Mouse (Mus musculus): ENCODE data around the gene Tmem238. TPM values are rescaled to one million over a fixed set of nuclear protein-coding genes. Genes with fewer than 3 reads are reported as not detected.
"Not testable (repeated sequence)": the region's sequence is repeated elsewhere in the genome, so short reads cannot be mapped to it uniquely, and the experiment has no call there.

Tmem238 gene
- polyA plus RNA-seq, 1 experiment, result 4.3 TPM

GRCm38 (mm10) chr7:4813105-4813791 is 23.8 kb upstream of the Tmem238 start:
- no peak for TF ChIP-seq POLR2A (IDR thresholded peaks at IDR 0.05; ENCODE audit: low read depth, low read length)
- TF ChIP-seq CTCF (IDR thresholded peaks at IDR 0.05; ENCODE audit: borderline replicate concordance, insufficient read depth, low read length), result no peak
- Histone ChIP-seq H3K4me1 (ENCODE audit: control insufficient read depth, insufficient read depth, low read length) (peaks cover 7% of the 10 kb centered on the region; the same call in 1 of the 2 replicates), H3K27ac (ENCODE audit: insufficient read depth, low read length) (peak overlapping the region; percentile 53; the same call in 1 of the 2 replicates), H3K4me3 (ENCODE audit: insufficient read depth, low read length) (peak overlapping the region; percentile 62)

GRCm38 (mm10) chr7:4812303-4813104 is 23.0 kb upstream of the Tmem238 start, which contains the start of gene Ube2s:
Gene Ube2s (minus strand): TSS chr7:4812590.
- TF ChIP-seq CTCF (IDR thresholded peaks at IDR 0.05; ENCODE audit: borderline replicate concordance, insufficient read depth, low read length) (no peak), POLR2A (IDR thresholded peaks at IDR 0.05; ENCODE audit: low read depth, low read length) (peak; percentile 85)
- Histone ChIP-seq H3K4me3 (ENCODE audit: insufficient read depth, low read length) (peak within 1 kb of the TSS; percentile 93), H3K4me1 (ENCODE audit: control insufficient read depth, insufficient read depth, low read length) (peaks cover 7% of the 10 kb centered on the region; the same call in 1 of the 2 replicates), H3K27ac (ENCODE audit: insufficient read depth, low read length) (peak within 1 kb of the TSS; percentile 86)

DNA sequence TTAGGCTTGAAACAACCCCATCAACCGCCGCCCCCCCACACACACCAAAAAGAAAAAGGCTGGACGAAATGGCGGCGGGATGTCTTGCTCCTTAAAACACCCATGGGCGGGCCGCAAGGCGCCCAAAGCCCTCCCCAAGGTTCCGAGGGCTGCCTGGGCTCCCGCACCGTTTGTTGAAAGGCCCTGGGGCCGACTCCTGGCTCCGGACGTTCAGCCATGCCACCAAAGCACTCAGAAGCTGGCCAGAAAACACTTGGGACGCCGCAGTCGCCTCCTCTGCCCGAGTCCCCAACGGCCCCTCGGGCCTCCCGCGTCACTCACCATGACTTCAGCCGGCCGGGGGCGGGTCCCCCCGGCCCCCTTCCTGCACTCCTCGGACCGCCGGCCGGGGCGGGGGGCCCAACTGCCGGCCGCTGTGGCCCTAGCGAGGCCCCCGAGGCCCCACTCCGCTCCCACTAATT is 22.4 kb upstream of the Tmem238 start:
- TF ChIP-seq POLR2A (IDR thresholded peaks at IDR 0.05; ENCODE audit: low read depth, low read length), result 0 out of 2 replicates have a peak, but pooled peaks have one; percentile 2
- TF ChIP-seq CTCF (IDR thresholded peaks at IDR 0.05; ENCODE audit: borderline replicate concordance, insufficient read depth, low read length), result no peak
- Histone ChIP-seq H3K4me3 (ENCODE audit: insufficient read depth, low read length) (peak overlapping the region; percentile 93), H3K4me1 (ENCODE audit: control insufficient read depth, insufficient read depth, low read length) (peaks cover 10% of the 10 kb centered on the region; the same call in 1 of the 2 replicates), H3K27ac (ENCODE audit: insufficient read depth, low read length) (peak overlapping the region; percentile 20)

GRCm38 (mm10) chr7:4811131-4811530 is 21.7 kb upstream of the Tmem238 start:
- H3K27ac ChIP-seq (ENCODE audit: insufficient read depth, low read length), result not testable (repeated sequence)
- peaks cover 10% of the 10 kb centered on the region; the same call in 1 of the 2 replicates for H3K4me1 ChIP-seq (ENCODE audit: control insufficient read depth, insufficient read depth, low read length)
- peak overlapping the region; percentile 93 for H3K4me3 ChIP-seq (ENCODE audit: insufficient read depth, low read length)

GRCm38 (mm10) chr7:4806716-4807115 is 17.3 kb upstream of the Tmem238 start:
- Histone ChIP-seq H3K27ac (ENCODE audit: insufficient read depth, low read length) (no peak overlapping the region), H3K4me3 (ENCODE audit: insufficient read depth, low read length) (no peak overlapping the region), H3K4me1 (ENCODE audit: control insufficient read depth, insufficient read depth, low read length) (peaks cover 10% of the 10 kb centered on the region; the same call in 1 of the 2 replicates)
- TF ChIP-seq POLR2A (IDR thresholded peaks at IDR 0.05; ENCODE audit: low read depth, low read length) (no peak), CTCF (IDR thresholded peaks at IDR 0.05; ENCODE audit: borderline replicate concordance, insufficient read depth, low read length) (no peak)

DNA sequence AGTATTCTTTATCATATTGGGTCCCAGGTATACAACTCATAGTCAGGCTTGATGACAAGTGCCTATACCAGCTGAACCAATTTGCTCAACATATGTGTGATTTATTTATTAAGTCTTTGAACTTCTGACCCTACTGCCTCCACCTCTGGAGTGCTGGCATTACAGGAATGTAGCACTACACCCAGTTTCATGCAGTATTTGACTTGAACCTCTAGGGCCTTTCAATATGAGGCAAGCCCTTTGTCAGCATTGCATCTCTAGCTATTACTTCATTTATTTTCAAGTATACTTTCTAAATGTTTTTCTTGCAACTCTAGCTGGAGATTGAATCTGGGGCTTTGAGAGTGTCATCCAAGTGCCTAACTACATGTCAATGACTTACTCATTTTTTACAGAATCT is 12.8 kb upstream of the Tmem238 start:
- TF ChIP-seq CTCF (IDR thresholded peaks at IDR 0.05; ENCODE audit: borderline replicate concordance, insufficient read depth, low read length), result no peak
- TF ChIP-seq POLR2A (IDR thresholded peaks at IDR 0.05; ENCODE audit: low read depth, low read length), result no peak
- H3K4me1 ChIP-seq (ENCODE audit: control insufficient read depth, insufficient read depth, low read length), result peaks cover 3% of the 10 kb centered on the region; the same call in 1 of the 2 replicates
- H3K27ac ChIP-seq (ENCODE audit: insufficient read depth, low read length), result no peak overlapping the region
- no peak overlapping the region for H3K4me3 ChIP-seq (ENCODE audit: insufficient read depth, low read length)

DNA sequence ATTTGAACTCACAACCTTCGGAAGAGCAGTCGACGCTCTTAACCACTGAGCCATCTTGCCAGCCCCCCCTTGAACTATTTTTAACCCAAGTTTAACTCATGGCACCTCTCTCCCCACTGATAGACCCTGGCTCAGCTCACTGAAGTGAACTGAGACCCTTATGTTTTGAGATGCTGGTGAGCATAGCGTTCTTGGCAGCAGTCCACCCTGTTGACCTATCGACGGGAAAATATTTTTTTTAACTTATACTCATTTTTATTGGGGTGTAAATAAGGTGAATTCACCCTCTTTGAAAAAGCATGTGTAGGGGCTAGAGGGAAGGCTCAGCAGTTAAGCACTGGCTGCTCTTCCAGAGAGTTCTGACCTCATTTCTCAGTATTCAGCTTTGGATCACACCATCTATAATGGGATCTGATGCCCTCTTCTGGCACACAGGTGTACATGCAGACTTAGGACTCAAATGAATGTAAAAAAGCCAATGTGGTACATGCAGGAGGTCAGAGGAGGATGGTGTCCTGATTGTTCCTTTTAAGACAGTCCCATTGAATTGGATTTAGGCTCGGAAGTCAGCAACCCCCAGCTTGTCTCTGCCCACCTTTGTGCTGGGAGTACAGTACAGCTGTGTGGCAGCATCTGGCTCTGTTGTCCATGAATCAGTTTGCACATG is 6.4 kb upstream of the Tmem238 start:
- TF ChIP-seq POLR2A (IDR thresholded peaks at IDR 0.05; ENCODE audit: low read depth, low read length) (peak; percentile 50), CTCF (IDR thresholded peaks at IDR 0.05; ENCODE audit: borderline replicate concordance, insufficient read depth, low read length) (no peak)
- Histone ChIP-seq H3K4me1 (ENCODE audit: control insufficient read depth, insufficient read depth, low read length) (peaks cover 3% of the 10 kb centered on the region), H3K4me3 (ENCODE audit: insufficient read depth, low read length) (no peak overlapping the region), H3K27ac (ENCODE audit: insufficient read depth, low read length) (no peak overlapping the region)

- no peak; the same call in 1 of the 2 replicates for TF ChIP-seq POLR2A (IDR thresholded peaks at IDR 0.05; ENCODE audit: low read depth, low read length)
- TF ChIP-seq CTCF (IDR thresholded peaks at IDR 0.05; ENCODE audit: borderline replicate concordance, insufficient read depth, low read length), result no peak
- Histone ChIP-seq H3K4me1 (ENCODE audit: control insufficient read depth, insufficient read depth, low read length) (peaks cover 3% of the 10 kb centered on the region), H3K27ac (ENCODE audit: insufficient read depth, low read length) (no peak overlapping the region), H3K4me3 (ENCODE audit: insufficient read depth, low read length) (peak overlapping the region; percentile 68)
Observed at GRCm38 (mm10) chr7:4794631-4795168, 5.2 kb upstream of the Tmem238 start.

GRCm38 (mm10) chr7:4793674-4794073 is 4.2 kb upstream of the Tmem238 start:
- TF ChIP-seq POLR2A (IDR thresholded peaks at IDR 0.05; ENCODE audit: low read depth, low read length), result no peak
- no peak for TF ChIP-seq CTCF (IDR thresholded peaks at IDR 0.05; ENCODE audit: borderline replicate concordance, insufficient read depth, low read length)
- peak overlapping the region; percentile 68 for H3K4me3 ChIP-seq (ENCODE audit: insufficient read depth, low read length)
- no peak overlapping the region for H3K27ac ChIP-seq (ENCODE audit: insufficient read depth, low read length)
- H3K4me1 ChIP-seq (ENCODE audit: control insufficient read depth, insufficient read depth, low read length), result peaks cover 3% of the 10 kb centered on the region

- peak overlapping the region; percentile 68 for H3K4me3 ChIP-seq (ENCODE audit: insufficient read depth, low read length)
- peak overlapping the region; percentile 77 for H3K27ac ChIP-seq (ENCODE audit: insufficient read depth, low read length)
- H3K4me1 ChIP-seq (ENCODE audit: control insufficient read depth, insufficient read depth, low read length), result not testable (repeated sequence)
Observed at GRCm38 (mm10) chr7:4793248-4793647, 3.8 kb upstream of the Tmem238 start.

All from embryonic fibroblast, embryonic 13.5 days (primary cell).